Mouse (Mus musculus): ENCODE measurements at regions not wholly inside any gene's neighbourhood (a gene's known extent, or its start where the extent isn't known, plus 50 kb on each side); places are given as distances from the start of the nearest gene placed in this dataset.

- WGBS = 75% methylated on average over 11 of the region's 11 CpGs
- no peak for DNase-seq (ENCODE audit: extremely low read depth, low read depth, low spot score)
- no peaks in the 10 kb centered on the region for H3K27me3 ChIP-seq (ENCODE audit: control insufficient read depth, insufficient read depth, low read length)
- H3K79me2 ChIP-seq (ENCODE audit: control insufficient read depth, insufficient read depth, low read length) = no peaks in the 10 kb centered on the region
- no peak overlapping the region for H3K27ac ChIP-seq (replicated peaks; ENCODE audit: insufficient read depth, low read depth, low read length)
- no peaks in the 10 kb centered on the region for H3K4me1 ChIP-seq (ENCODE audit: control insufficient read depth, insufficient read depth, low read length)
- TF ChIP-seq POLR2A (IDR thresholded peaks at IDR 0.05; ENCODE audit: extremely low read depth, insufficient read depth, low read length) (no peak), CTCF (IDR thresholded peaks at IDR 0.05; ENCODE audit: low read depth, low read length) (no peak)
- no peak overlapping the region for H3K4me3 ChIP-seq (ENCODE audit: insufficient read depth, low read depth, low read length)
- H3K9ac ChIP-seq (ENCODE audit: low read depth, low read length) = no peak overlapping the region
- no peaks in the 10 kb centered on the region for H3K36me3 ChIP-seq (ENCODE audit: control insufficient read depth, insufficient read depth, low read length)
Measured at GRCm38 (mm10) chr7:66547694-66548093, 120.4 kb upstream of the Aldh1a3 start.

GRCm38 (mm10) chr7:66545184-66545583, 117.9 kb upstream of the Aldh1a3 start:
- H3K27me3 ChIP-seq (ENCODE audit: control insufficient read depth, insufficient read depth, low read length) = no peaks in the 10 kb centered on the region
- peak; percentile 9 for DNase-seq (ENCODE audit: extremely low read depth, low read depth, low spot score)
- no peak overlapping the region for H3K27ac ChIP-seq (replicated peaks; ENCODE audit: insufficient read depth, low read depth, low read length)
- H3K36me3 ChIP-seq (ENCODE audit: control insufficient read depth, insufficient read depth, low read length) = no peaks in the 10 kb centered on the region
- no peak for TF ChIP-seq CTCF (IDR thresholded peaks at IDR 0.05; ENCODE audit: low read depth, low read length)
- 44% methylated on average over 9 of the region's 9 CpGs for WGBS
- H3K4me1 ChIP-seq (ENCODE audit: control insufficient read depth, insufficient read depth, low read length) = no peaks in the 10 kb centered on the region
- no peaks in the 10 kb centered on the region for H3K79me2 ChIP-seq (ENCODE audit: control insufficient read depth, insufficient read depth, low read length)
- no peak overlapping the region for H3K9ac ChIP-seq (ENCODE audit: low read depth, low read length)
- H3K4me3 ChIP-seq (ENCODE audit: insufficient read depth, low read depth, low read length) = no peak overlapping the region

GRCm38 (mm10) chr7:66544352-66545053, 117.2 kb upstream of the Aldh1a3 start:
- Histone ChIP-seq H3K27me3 (ENCODE audit: control insufficient read depth, insufficient read depth, low read length) (no peaks in the 10 kb centered on the region), H3K79me2 (ENCODE audit: control insufficient read depth, insufficient read depth, low read length) (no peaks in the 10 kb centered on the region), H3K36me3 (ENCODE audit: control insufficient read depth, insufficient read depth, low read length) (no peaks in the 10 kb centered on the region), H3K9ac (ENCODE audit: low read depth, low read length) (no peak overlapping the region), H3K27ac (replicated peaks; ENCODE audit: insufficient read depth, low read depth, low read length) (no peak overlapping the region), H3K4me3 (ENCODE audit: insufficient read depth, low read depth, low read length) (no peak overlapping the region), H3K4me1 (ENCODE audit: control insufficient read depth, insufficient read depth, low read length) (no peaks in the 10 kb centered on the region)
- no peak for TF ChIP-seq POLR2A (IDR thresholded peaks at IDR 0.05; ENCODE audit: extremely low read depth, insufficient read depth, low read length)
- TF ChIP-seq CTCF (IDR thresholded peaks at IDR 0.05; ENCODE audit: low read depth, low read length) = no peak
- 54% methylated on average over 11 of the region's 11 CpGs for WGBS
- DNase-seq (ENCODE audit: extremely low read depth, low read depth, low spot score) = peak; percentile 33

GRCm38 (mm10) chr7:66532596-66532995, 105.3 kb upstream of the Aldh1a3 start:
- DNase-seq (ENCODE audit: extremely low read depth, low read depth, low spot score) = no peak
- Histone ChIP-seq H3K79me2 (ENCODE audit: control insufficient read depth, insufficient read depth, low read length) (no peaks in the 10 kb centered on the region), H3K4me1 (ENCODE audit: control insufficient read depth, insufficient read depth, low read length) (no peaks in the 10 kb centered on the region), H3K9ac (ENCODE audit: low read depth, low read length) (no peak overlapping the region), H3K27ac (replicated peaks; ENCODE audit: insufficient read depth, low read depth, low read length) (no peak overlapping the region), H3K4me3 (ENCODE audit: insufficient read depth, low read depth, low read length) (no peak overlapping the region), H3K36me3 (ENCODE audit: control insufficient read depth, insufficient read depth, low read length) (no peaks in the 10 kb centered on the region), H3K27me3 (ENCODE audit: control insufficient read depth, insufficient read depth, low read length) (no peaks in the 10 kb centered on the region)
- 87% methylated on average over 6 of the region's 6 CpGs for WGBS
- no peak for TF ChIP-seq CTCF (IDR thresholded peaks at IDR 0.05; ENCODE audit: low read depth, low read length)
- no peak for TF ChIP-seq POLR2A (IDR thresholded peaks at IDR 0.05; ENCODE audit: extremely low read depth, insufficient read depth, low read length)

- Histone ChIP-seq H3K79me2 (ENCODE audit: control insufficient read depth, insufficient read depth, low read length) (no peaks in the 10 kb centered on the region), H3K27ac (replicated peaks; ENCODE audit: insufficient read depth, low read depth, low read length) (no peak overlapping the region), H3K9ac (ENCODE audit: low read depth, low read length) (no peak overlapping the region), H3K27me3 (ENCODE audit: control insufficient read depth, insufficient read depth, low read length) (no peaks in the 10 kb centered on the region), H3K4me1 (ENCODE audit: control insufficient read depth, insufficient read depth, low read length) (no peaks in the 10 kb centered on the region), H3K36me3 (ENCODE audit: control insufficient read depth, insufficient read depth, low read length) (no peaks in the 10 kb centered on the region), H3K4me3 (ENCODE audit: insufficient read depth, low read depth, low read length) (no peak overlapping the region)
- TF ChIP-seq POLR2A (IDR thresholded peaks at IDR 0.05; ENCODE audit: extremely low read depth, insufficient read depth, low read length) = no peak
- WGBS = 86% methylated on average over 8 of the region's 8 CpGs
- no peak for DNase-seq (ENCODE audit: extremely low read depth, low read depth, low spot score)
Measured at GRCm38 (mm10) chr7:66532048-66532447, 104.7 kb upstream of the Aldh1a3 start.

GRCm38 (mm10) chr7:66531111-66531510, 103.8 kb upstream of the Aldh1a3 start:
- TF ChIP-seq CTCF (IDR thresholded peaks at IDR 0.05; ENCODE audit: low read depth, low read length) = no peak
- no peak for TF ChIP-seq POLR2A (IDR thresholded peaks at IDR 0.05; ENCODE audit: extremely low read depth, insufficient read depth, low read length)
- Histone ChIP-seq H3K9ac (ENCODE audit: low read depth, low read length) (no peak overlapping the region), H3K27ac (replicated peaks; ENCODE audit: insufficient read depth, low read depth, low read length) (no peak overlapping the region), H3K4me1 (ENCODE audit: control insufficient read depth, insufficient read depth, low read length) (no peaks in the 10 kb centered on the region), H3K36me3 (ENCODE audit: control insufficient read depth, insufficient read depth, low read length) (no peaks in the 10 kb centered on the region), H3K4me3 (ENCODE audit: insufficient read depth, low read depth, low read length) (no peak overlapping the region), H3K27me3 (ENCODE audit: control insufficient read depth, insufficient read depth, low read length) (no peaks in the 10 kb centered on the region), H3K79me2 (ENCODE audit: control insufficient read depth, insufficient read depth, low read length) (no peaks in the 10 kb centered on the region)
- no peak for DNase-seq (ENCODE audit: extremely low read depth, low read depth, low spot score)
- WGBS = 86% methylated on average over 7 of the region's 7 CpGs
